Mouse (Mus musculus) ovary, adult 2 months (tissue): ENCODE data around the gene Aasdhppt. TPM values are rescaled to one million over a fixed set of nuclear protein-coding genes. Genes with fewer than 3 reads are reported as not detected.

Experiments used
- polyA plus RNA-seq: library from polyadenylated mRNA; depleted of rRNA; stranded (reverse); fragments of >200 nt; gene quantifications from 2 replicates; pipeline ENCODE4 v1.2.3, GENCODE M21; 2012; rRNA removed

Aasdhppt gene
- 2.5 and 3.5 TPM in 2 replicates for polyA plus RNA-seq

DNA sequence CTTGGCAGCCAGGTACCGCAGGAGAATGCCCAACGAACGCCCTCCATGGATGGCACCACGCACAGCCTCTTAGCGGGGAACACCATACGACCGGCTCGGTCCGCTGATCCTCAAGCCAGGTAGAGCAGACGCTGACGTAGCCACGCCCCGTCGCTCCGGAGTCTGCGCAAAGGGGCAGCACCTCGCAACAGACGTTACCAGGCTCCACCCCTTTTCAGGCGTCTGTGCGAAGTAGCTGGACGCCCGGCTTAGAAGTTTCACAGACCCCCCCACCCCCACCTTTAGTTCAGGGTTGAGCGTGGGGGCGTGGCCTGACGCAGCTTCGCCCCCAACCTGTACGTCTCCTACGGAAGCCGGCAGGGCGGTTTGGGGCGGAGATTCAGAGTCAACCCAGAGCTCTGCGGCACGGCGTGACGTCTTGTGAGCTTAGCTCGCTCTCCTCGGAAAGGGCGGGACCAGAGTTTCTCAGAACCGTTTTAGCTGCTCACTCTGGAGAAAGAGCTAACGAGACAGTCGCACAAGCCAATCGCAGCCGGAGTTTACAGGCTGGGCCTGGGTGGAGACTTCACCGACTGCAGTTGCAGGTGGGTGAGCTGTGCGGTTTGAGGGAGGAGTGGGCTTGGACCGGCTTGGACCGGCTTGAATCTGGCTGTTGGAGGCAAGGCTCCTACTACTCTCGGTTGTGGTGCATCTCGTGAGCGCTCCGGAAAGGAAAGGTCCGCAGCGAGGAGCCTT, at the start of gene Aasdhppt, which contains the start of gene Kbtbd3:
Gene Aasdhppt, minus strand, starts transcription at position 121 of the 735 bp plus-strand sequence.
Gene Kbtbd3, plus strand, starts transcription at position 483 of the 735 bp plus-strand sequence.

Other genes starting within 250 kb of the Aasdhppt start
- 0.07 and 0.10 TPM in 2 replicates for gene Kbtbd3, start 362 bp upstream of the Aasdhppt start, polyA plus RNA-seq
- gene Msantd4, start 67.1 kb upstream of the Aasdhppt start, polyA plus RNA-seq: 1.2 and 1.8 TPM in 2 replicates